In genomic region chr19:34640623-34641022, GRCm38 (mm10) we compare ENCODE assay signal across 10 mouse cellular contexts. TPM values are rescaled to one million over a fixed set of nuclear protein-coding genes. Genes with fewer than 3 reads are reported as not detected.
DNase-seq lines count a peak whose midpoint lies in the region; ATAC-seq and TF ChIP-seq lines count a peak whose summit lies in the region.
"Had no signal": no experiment of that assay in that cellular context is flagged by ENCODE, and none has a peak within 500 bp of the region (broad histone marks: within the 10 kb centered on the region; RNA-seq: fewer than 3 reads in every experiment).

Gene Ifit1bl2, minus strand, starts transcription at chr19:34640743.
Gene Ifit1, plus strand, starts transcription at chr19:34640871.

- 24% methylated on average over 4 of the region's 4 CpGs for WGBS in heart, postnatal 0 days
- 25% methylated on average over 4 of the region's 4 CpGs for WGBS in lung, postnatal 0 days

- peak within 1 kb of the TSS; percentile 21 to 52 (median 41) for H3K4me3 ChIP-seq in CH12.LX (replicated peaks in 1 of 3; ENCODE audit: low read depth in 2 of 3, low read length in 2 of 3, poor library complexity in 1 of 3)
- H3K4me3 ChIP-seq in heart, postnatal 0 days (ENCODE audit: low read depth, low read length): peak within 1 kb of the TSS; percentile 33
- H3K4me3 ChIP-seq in lung, postnatal 0 days (ENCODE audit: low read depth, low read length): peak within 1 kb of the TSS; percentile 19
- H3K4me3 ChIP-seq: limb, embryonic 15.5 days had no signal

- no peaks in the 10 kb centered on the region for H3K36me3 ChIP-seq in CH12.LX (replicated peaks in 1 of 2; ENCODE audit: control insufficient read depth in 1 of 2, insufficient read depth in 1 of 2, low read length in 1 of 2)
- no peaks in the 10 kb centered on the region for H3K36me3 ChIP-seq in heart, postnatal 0 days (replicated peaks; ENCODE audit: control insufficient read depth, insufficient read depth, low read length)
- no peaks in the 10 kb centered on the region for H3K36me3 ChIP-seq in lung, postnatal 0 days (ENCODE audit: insufficient read depth, low read length)
- H3K36me3 ChIP-seq: limb, embryonic 15.5 days had no signal

- peak; percentile 66 for ATAC-seq in frontal cortex, adult (ENCODE audit: low TSS enrichment)
- peak; percentile 60 for ATAC-seq in heart, postnatal 0 days (ENCODE audit: insufficient read depth, low read depth)
- peak; percentile 79 for ATAC-seq in lung, postnatal 0 days

- TF ChIP-seq EP300 in CH12.LX (IDR thresholded peaks at IDR 0.05; ENCODE audit: low read length): peak; percentile 88
- no peak for TF ChIP-seq EP300 in heart, postnatal 0 days (IDR thresholded peaks at IDR 0.05; ENCODE audit: low read depth)
- TF ChIP-seq EP300 in lung, postnatal 0 days (IDR thresholded peaks at IDR 0.05): no peak

- in situ Hi-C loops in CH12.LX (cut with MboI; ENCODE audit: low pct_ligation_motif_present, low pct_unique_long_range_greater_than_20kb, low sequenced_read_pairs): no loop called here

- H3K27me3 ChIP-seq in CH12.LX (replicated peaks): no peaks in the 10 kb centered on the region
- H3K27me3 ChIP-seq in heart, postnatal 0 days (ENCODE audit: control insufficient read depth, insufficient read depth, low read length): no peaks in the 10 kb centered on the region
- no peaks in the 10 kb centered on the region for H3K27me3 ChIP-seq in lung, postnatal 0 days (replicated peaks; ENCODE audit: insufficient read depth, low read length)

- H3K9ac ChIP-seq in CH12.LX (ENCODE audit: insufficient read depth, low read depth): peak within 1 kb of the TSS; percentile 40; the same call in 1 of the 2 replicates
- H3K9ac ChIP-seq in heart, postnatal 0 days (replicated peaks; ENCODE audit: low read depth, low read length): peak within 1 kb of the TSS; percentile 38
- peak within 1 kb of the TSS; percentile 30 for H3K9ac ChIP-seq in lung, postnatal 0 days (replicated peaks; ENCODE audit: low read depth)
- H3K9ac ChIP-seq: limb, embryonic 15.5 days had no signal

- TF ChIP-seq CTCF in CH12.LX (conservative IDR thresholded peaks at IDR 0.05 in 1 of 2, IDR thresholded peaks at IDR 0.05 in 1 of 2; ENCODE audit: low read depth in 2 of 2, low read length in 2 of 2): no peak
- no peak for TF ChIP-seq CTCF in heart, postnatal 0 days (IDR thresholded peaks at IDR 0.05; ENCODE audit: low read depth)
- TF ChIP-seq CTCF in lung, postnatal 0 days (IDR thresholded peaks at IDR 0.05): no peak

- no peaks in the 10 kb centered on the region for H3K9me3 ChIP-seq in CH12.LX (replicated peaks; ENCODE audit: low read length)
- H3K9me3 ChIP-seq in heart, postnatal 0 days (replicated peaks; ENCODE audit: control insufficient read depth, low read length): no peaks in the 10 kb centered on the region
- H3K9me3 ChIP-seq in lung, postnatal 0 days (ENCODE audit: low read length): no peaks in the 10 kb centered on the region
- H3K9me3 ChIP-seq: limb, embryonic 15.5 days had no signal

- H3K4me1 ChIP-seq in CH12.LX (ENCODE audit: control insufficient read depth in 1 of 2, insufficient read depth in 2 of 2): peaks cover 4 to 26% of the 10 kb centered on the region in 2 experiments; a peak in 3 of 4 replicates
- H3K4me1 ChIP-seq in heart, postnatal 0 days (ENCODE audit: control insufficient read depth, insufficient read depth): peaks cover 4% of the 10 kb centered on the region
- H3K4me1 ChIP-seq in lung, postnatal 0 days (ENCODE audit: insufficient read depth, low read depth, low read length): no peaks in the 10 kb centered on the region
- H3K4me1 ChIP-seq: limb, embryonic 15.5 days had no signal

- TF ChIP-seq POLR2A in CH12.LX (IDR thresholded peaks at IDR 0.05; ENCODE audit: low read depth, low read length): no peak

- H3K27ac ChIP-seq in CH12.LX (ENCODE audit: insufficient read depth, low read depth): no peak within 1 kb of the TSS
- no peak within 1 kb of the TSS for H3K27ac ChIP-seq in heart, postnatal 0 days (ENCODE audit: low read depth)
- H3K27ac ChIP-seq in lung, postnatal 0 days (ENCODE audit: low read length): 0 out of 2 replicates have a peak within 1 kb of the TSS, but pooled peaks have one; percentile 5
- H3K27ac ChIP-seq: limb, embryonic 15.5 days had no signal

- no peak for TF ChIP-seq RAD21 in CH12.LX (IDR thresholded peaks at IDR 0.05; ENCODE audit: low read depth, low read length)

- no peak for DNase-seq in frontal cortex, adult 2 months (ENCODE audit: extremely low spot score in 1 of 2, low spot score in 1 of 2)
- peak; percentile 81 for DNase-seq in CH12.LX (ENCODE audit: extremely low read depth)
- DNase-seq in heart, postnatal 0 days (ENCODE audit: low spot score): no peak
- DNase-seq in lung, postnatal 0 days (ENCODE audit: low spot score): peak; percentile 78
- DNase-seq in cerebellum, adult 8-10 months: no peak
- DNase-seq in frontal cortex, postnatal 25 days (ENCODE audit: low spot score in 2 of 2): no peak
- no peak for DNase-seq in gastrocnemius, postnatal 25 days

- H3K79me2 ChIP-seq in CH12.LX (replicated peaks; ENCODE audit: control insufficient read depth, extremely low read depth, insufficient read depth, poor library complexity, severe bottlenecking): no peaks in the 10 kb centered on the region

- H3K4me2 ChIP-seq in CH12.LX (ENCODE audit: insufficient read depth, low read depth, poor library complexity, severe bottlenecking): peak within 1 kb of the TSS; percentile 66
- H3K4me2 ChIP-seq in heart, postnatal 0 days (ENCODE audit: low read depth, low read length): peak within 1 kb of the TSS; percentile 59
- H3K4me2 ChIP-seq in lung, postnatal 0 days (replicated peaks; ENCODE audit: low read depth, low read length): peak within 1 kb of the TSS; percentile 54
- H3K4me2 ChIP-seq: limb, embryonic 15.5 days had no signal

- dilution Hi-C loops in CH12.LX (cut with MboI; ENCODE audit: extremely low pct_ligation_motif_present, extremely low pct_unique_long_range_greater_than_20kb, low sequenced_read_pairs): no loop called here

TF ChIP-seq in CH12.LX, 34 proteins besides CTCF, POLR2A, EP300 and RAD21:
- TF ChIP-seq MXI1 (IDR thresholded peaks at IDR 0.05; ENCODE audit: low read depth, low read length) (peak; percentile 51; the same call in 1 of the 2 replicates), HCFC1 (IDR thresholded peaks at IDR 0.05; ENCODE audit: low read depth, low read length) (no peak; the same call in 1 of the 2 replicates), RCOR1 (conservative IDR thresholded peaks at IDR 0.05; ENCODE audit: low read depth, low read length) (peak; percentile 71), PAX5 (IDR thresholded peaks at IDR 0.05; ENCODE audit: low read length) (no peak), ZNF384 (IDR thresholded peaks at IDR 0.05; ENCODE audit: low read depth, low read length) (peak; percentile 92), MAZ (IDR thresholded peaks at IDR 0.05; ENCODE audit: low read depth, low read length) (peak; percentile 79; the same call in 1 of the 2 replicates), TCF12 (IDR thresholded peaks at IDR 0.05; ENCODE audit: low read depth, low read length) (0 out of 2 replicates have a peak, but pooled peaks have one; percentile 41), IRF4 (IDR thresholded peaks at IDR 0.05; ENCODE audit: low read depth, low read length) (peak; percentile 97), MAX (IDR thresholded peaks at IDR 0.05; ENCODE audit: low read length) (peak; percentile 26; the same call in 1 of the 2 replicates), ETS1 (conservative IDR thresholded peaks at IDR 0.05; ENCODE audit: low read depth, low read length) (peak; percentile 92), MEF2A (IDR thresholded peaks at IDR 0.05; ENCODE audit: borderline replicate concordance, low read depth, low read length) (peak; percentile 59), NELFE (IDR thresholded peaks at IDR 0.05; ENCODE audit: low read depth, low read length) (no peak), ZMIZ1 (IDR thresholded peaks at IDR 0.05; ENCODE audit: low read depth, low read length) (no peak), BHLHE40 (IDR thresholded peaks at IDR 0.05; ENCODE audit: low read depth, low read length) (peak; percentile 60), MAFK (IDR thresholded peaks at IDR 0.05; ENCODE audit: insufficient replicate concordance, low read length) (no peak), ZKSCAN1 (IDR thresholded peaks at IDR 0.05; ENCODE audit: borderline replicate concordance, low read depth, low read length) (no peak), JUND (conservative IDR thresholded peaks at IDR 0.05; ENCODE audit: low read depth, low read length) (no peak), SIN3A (IDR thresholded peaks at IDR 0.05; ENCODE audit: low read length) (peak; percentile 69)

RNA-seq across cellular contexts. Expression of gene Ifit1bl2, which starts in this region (rescaled TPM):
- 0.42 and 0.48 TPM in 2 replicates for polyA plus RNA-seq in frontal cortex, adult 2 months (2012; rRNA removed)
- total RNA-seq in CH12.LX (2012; rRNA removed) (not detected in 2 replicates), CH12.LX (2014; rRNA removed) (0.08 TPM in 2 replicates)
- polyA plus RNA-seq in CH12.LX (2012; ENCODE audit: insufficient read length, low read depth): 0.15 and 0.24 TPM in 2 replicates
- total RNA-seq in heart, postnatal 0 days (2014; rRNA removed; ENCODE audit: low replicate concordance): 0.19 and 1.9 TPM in 2 replicates
- polyA plus RNA-seq in heart, postnatal 0 days (2015; fragmentation: Nextera tagmentation; extraction: Ambion mirVana): 1.0 and 1.3 TPM in 2 replicates
- 0.46 and 0.54 TPM in 2 replicates for polyA plus RNA-seq in lung, postnatal 0 days (2015; fragmentation: Nextera tagmentation; extraction: Ambion mirVana)
- total RNA-seq in gastrocnemius, postnatal 25 days (2021): not detected
- total RNA-seq: MEL had no signal

RNA-seq across cellular contexts. Expression of gene Ifit1, which starts in this region (rescaled TPM):
- polyA plus RNA-seq in frontal cortex, adult 2 months (2012; rRNA removed): 5.8 and 5.9 TPM in 2 replicates
- total RNA-seq in CH12.LX (2012; rRNA removed): 0.25 TPM in 2 replicates
- total RNA-seq in CH12.LX (2014; rRNA removed): 1.4 and 1.8 TPM in 2 replicates
- polyA plus RNA-seq in CH12.LX (2012; ENCODE audit: insufficient read length, low read depth): 2.3 and 2.5 TPM in 2 replicates
- 4.4 and 9.7 TPM in 2 replicates for total RNA-seq in heart, postnatal 0 days (2014; rRNA removed; ENCODE audit: low replicate concordance)
- polyA plus RNA-seq in heart, postnatal 0 days (2015; fragmentation: Nextera tagmentation; extraction: Ambion mirVana): 0.74 and 1.2 TPM in 2 replicates
- polyA plus RNA-seq in lung, postnatal 0 days (2015; fragmentation: Nextera tagmentation; extraction: Ambion mirVana): 2.7 and 3.8 TPM in 2 replicates
- under 1 TPM; 0.43 to 0.54 TPM for total RNA-seq in gastrocnemius, postnatal 25 days (2021)

Comparison
In these comparisons a context has a peak if more than half of its experiments do, and no peak if none do; other contexts are left out.
1. DNase-seq: peak in CH12.LX (single experiment) and lung, postnatal 0 days (single experiment); none in frontal cortex, adult 2 months (0 of 2), heart, postnatal 0 days (single experiment), cerebellum, adult 8-10 months (single experiment), frontal cortex, postnatal 25 days (0 of 2) and gastrocnemius, postnatal 25 days (single experiment).
2. Peak in every context shown above with its lines, with median percentiles within 50 percentile points of each other: ATAC-seq, H3K4me2 ChIP-seq, H3K4me3 ChIP-seq and H3K9ac ChIP-seq.